Mouse (Mus musculus): ENCODE measurements at regions not wholly inside any gene's neighbourhood (a gene's known extent, or its start where the extent isn't known, plus 50 kb on each side); places are given as distances from the start of the nearest gene placed in this dataset.

DNA sequence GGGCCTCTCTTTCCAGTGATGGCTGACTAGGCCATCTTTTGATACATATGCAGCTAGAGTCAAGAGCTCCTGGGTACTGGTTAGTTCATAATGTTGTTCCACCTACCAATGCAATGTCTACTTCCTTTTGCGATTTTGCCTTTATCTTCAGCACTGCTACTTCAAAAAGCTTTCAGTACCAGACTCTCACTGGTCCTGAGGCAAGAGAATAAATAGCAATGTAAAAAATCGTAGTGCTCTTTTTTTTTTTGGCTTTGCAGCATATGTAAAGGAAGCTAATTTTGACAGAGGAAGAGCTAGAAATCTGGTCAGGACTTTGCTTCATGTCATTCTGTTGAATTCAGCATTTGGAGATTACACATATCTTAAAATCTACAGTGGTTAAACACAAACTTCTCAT, 291.0 kb upstream of the Crygf start:
- ATAC-seq: no peak
- 88% methylated on average over 2 of the region's 2 CpGs for WGBS
- H3K27me3 ChIP-seq (ENCODE audit: insufficient read depth, low read length): no peaks in the 10 kb centered on the region

DNA sequence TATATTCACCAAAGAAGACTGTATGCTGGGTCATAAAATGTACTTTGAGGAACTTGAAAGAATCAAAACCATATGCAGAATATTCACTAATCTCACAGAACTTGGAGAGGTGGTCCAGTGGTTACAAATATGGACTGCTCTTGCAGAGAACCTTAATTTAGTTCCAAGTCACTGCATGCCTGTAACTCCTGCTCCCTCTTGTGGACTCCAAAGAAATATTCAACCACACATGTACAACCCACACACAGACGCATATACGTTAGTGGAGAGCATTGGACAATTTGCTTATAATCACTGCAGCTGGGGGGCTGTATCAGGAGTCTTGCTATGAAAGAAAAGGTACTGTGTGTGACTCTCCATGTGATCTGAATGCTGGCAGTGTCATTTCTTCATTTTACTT, 271.9 kb upstream of the Crygf start:
- H3K4me1 ChIP-seq (ENCODE audit: insufficient read depth, low read length): no peaks in the 10 kb centered on the region
- no peaks in the 10 kb centered on the region for H3K27me3 ChIP-seq (ENCODE audit: insufficient read depth, low read length)
- no peak overlapping the region for H3K27ac ChIP-seq
- H3K36me3 ChIP-seq (ENCODE audit: insufficient read depth, low read length): no peaks in the 10 kb centered on the region
- no peak overlapping the region for H3K4me2 ChIP-seq (ENCODE audit: low read depth, low read length)
- H3K9ac ChIP-seq (replicated peaks; ENCODE audit: low read length): no peak overlapping the region
- peak; percentile 48 for TF ChIP-seq CTCF (IDR thresholded peaks at IDR 0.05; ENCODE audit: low read depth)
- DNase-seq (ENCODE audit: low spot score) (peak; percentile 9), ATAC-seq (no peak)
- no peak overlapping the region for H3K4me3 ChIP-seq (ENCODE audit: low read length)
- WGBS: 75% methylated on average over 2 of the region's 2 CpGs
- no peaks in the 10 kb centered on the region for H3K9me3 ChIP-seq (ENCODE audit: low read length)

More for the DNA sequence above, 291.0 kb upstream of the Crygf start:
- Histone ChIP-seq H3K4me2 (ENCODE audit: low read depth, low read length) (no peak overlapping the region), H3K9me3 (ENCODE audit: low read length) (no peaks in the 10 kb centered on the region), H3K4me3 (ENCODE audit: low read length) (no peak overlapping the region), H3K36me3 (ENCODE audit: insufficient read depth, low read length) (no peaks in the 10 kb centered on the region), H3K27ac (no peak overlapping the region), H3K9ac (replicated peaks; ENCODE audit: low read length) (no peak overlapping the region), H3K4me1 (ENCODE audit: insufficient read depth, low read length) (no peaks in the 10 kb centered on the region)
- DNase-seq (ENCODE audit: low spot score): no peak
- no peak for TF ChIP-seq CTCF (IDR thresholded peaks at IDR 0.05; ENCODE audit: low read depth)

DNA sequence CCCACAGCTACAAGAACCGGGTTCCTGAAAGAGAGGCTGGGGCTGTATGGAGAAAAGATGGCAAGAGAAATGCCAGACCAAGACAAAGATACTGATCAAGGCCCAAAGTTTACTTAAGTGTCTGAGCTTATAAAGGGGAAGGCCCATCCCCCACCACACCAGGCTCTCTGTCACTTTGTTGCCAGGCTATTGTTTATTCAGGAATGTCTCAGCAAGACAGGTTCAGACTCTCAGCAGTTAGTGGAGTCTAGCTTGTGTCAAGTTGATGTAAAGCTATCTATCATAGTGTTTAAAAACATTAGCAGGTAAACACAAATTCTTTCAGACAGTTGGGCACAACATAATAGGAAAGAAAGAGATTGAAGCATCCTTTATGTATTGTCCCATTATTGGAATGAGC, 244.4 kb upstream of the Crygf start:
- TF ChIP-seq CTCF (IDR thresholded peaks at IDR 0.05; ENCODE audit: low read depth): no peak
- H3K4me2 ChIP-seq (ENCODE audit: low read depth, low read length): no peak overlapping the region
- DNase-seq (ENCODE audit: low spot score) (no peak), ATAC-seq (no peak)
- H3K9me3 ChIP-seq (ENCODE audit: low read length): no peaks in the 10 kb centered on the region
- no peak overlapping the region for H3K9ac ChIP-seq (replicated peaks; ENCODE audit: low read length)
- whole genome bisulfite sequencing: 24% methylated on average over 1 of the region's 1 CpGs
- no peaks in the 10 kb centered on the region for H3K4me1 ChIP-seq (ENCODE audit: insufficient read depth, low read length)
- H3K27me3 ChIP-seq (ENCODE audit: insufficient read depth, low read length): no peaks in the 10 kb centered on the region
- no peak overlapping the region for H3K27ac ChIP-seq
- H3K36me3 ChIP-seq (ENCODE audit: insufficient read depth, low read length): no peaks in the 10 kb centered on the region
- H3K4me3 ChIP-seq (ENCODE audit: low read length): no peak overlapping the region

DNA sequence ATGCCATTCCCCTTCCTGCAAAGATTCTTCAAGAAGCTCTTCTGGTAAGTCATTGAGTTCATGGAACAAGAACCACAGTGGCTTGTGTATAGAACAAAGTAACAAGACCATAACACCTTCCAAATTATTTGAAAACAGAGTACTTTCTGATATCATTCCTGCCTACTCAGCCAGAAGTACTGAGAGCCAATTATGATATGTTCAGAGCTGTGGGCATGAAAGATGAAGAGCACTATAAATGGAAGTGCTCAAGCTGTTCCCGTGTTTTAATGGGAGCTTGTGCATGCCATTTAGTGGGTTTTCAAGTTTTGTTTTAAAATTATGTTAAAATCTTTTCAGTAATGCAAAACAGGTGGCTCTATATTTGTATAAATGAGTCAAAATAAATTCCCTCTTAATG, 239.0 kb upstream of the Crygf start:
- TF ChIP-seq CTCF (IDR thresholded peaks at IDR 0.05; ENCODE audit: low read depth): no peak
- H3K4me2 ChIP-seq (ENCODE audit: low read depth, low read length): no peak overlapping the region
- H3K4me1 ChIP-seq (ENCODE audit: insufficient read depth, low read length): no peaks in the 10 kb centered on the region
- no peaks in the 10 kb centered on the region for H3K9me3 ChIP-seq (ENCODE audit: low read length)
- H3K4me3 ChIP-seq (ENCODE audit: low read length): no peak overlapping the region
- 84% methylated on average over 1 of the region's 1 CpGs for WGBS
- H3K27ac ChIP-seq: no peak overlapping the region
- no peaks in the 10 kb centered on the region for H3K27me3 ChIP-seq (ENCODE audit: insufficient read depth, low read length)
- no peak for DNase-seq (ENCODE audit: low spot score)
- ATAC-seq: no peak
- H3K9ac ChIP-seq (replicated peaks; ENCODE audit: low read length): no peak overlapping the region
- H3K36me3 ChIP-seq (ENCODE audit: insufficient read depth, low read length): no peaks in the 10 kb centered on the region

DNA sequence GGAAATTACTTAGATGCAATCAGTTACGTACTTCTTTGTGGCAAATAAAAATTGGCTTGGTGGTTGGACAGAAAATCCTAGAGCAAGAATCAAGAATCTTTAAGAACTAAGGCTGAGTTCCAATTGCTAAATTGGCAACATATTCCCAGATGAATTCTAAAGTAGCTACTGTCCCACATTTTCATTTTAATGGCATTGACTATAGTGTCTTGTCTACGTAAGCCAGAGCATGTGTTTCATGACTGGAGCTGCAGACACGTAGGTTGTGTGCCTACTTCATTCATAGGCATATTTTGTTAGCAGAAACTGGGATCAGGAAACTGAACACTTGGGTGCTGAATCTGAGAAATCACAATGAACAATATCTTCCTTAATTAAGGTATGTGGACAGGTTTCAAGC, 196.1 kb upstream of the Crygf start:
- Histone ChIP-seq H3K4me3 (ENCODE audit: low read length) (no peak overlapping the region), H3K27ac (no peak overlapping the region), H3K9ac (replicated peaks; ENCODE audit: low read length) (no peak overlapping the region), H3K4me1 (ENCODE audit: insufficient read depth, low read length) (no peaks in the 10 kb centered on the region), H3K4me2 (ENCODE audit: low read depth, low read length) (no peak overlapping the region), H3K36me3 (ENCODE audit: insufficient read depth, low read length) (no peaks in the 10 kb centered on the region), H3K9me3 (ENCODE audit: low read length) (no peaks in the 10 kb centered on the region), H3K27me3 (ENCODE audit: insufficient read depth, low read length) (no peaks in the 10 kb centered on the region)
- WGBS: 77% methylated on average over 3 of the region's 3 CpGs
- no peak for TF ChIP-seq CTCF (IDR thresholded peaks at IDR 0.05; ENCODE audit: low read depth)
- DNase-seq (ENCODE audit: low spot score) (no peak), ATAC-seq (no peak)

DNA sequence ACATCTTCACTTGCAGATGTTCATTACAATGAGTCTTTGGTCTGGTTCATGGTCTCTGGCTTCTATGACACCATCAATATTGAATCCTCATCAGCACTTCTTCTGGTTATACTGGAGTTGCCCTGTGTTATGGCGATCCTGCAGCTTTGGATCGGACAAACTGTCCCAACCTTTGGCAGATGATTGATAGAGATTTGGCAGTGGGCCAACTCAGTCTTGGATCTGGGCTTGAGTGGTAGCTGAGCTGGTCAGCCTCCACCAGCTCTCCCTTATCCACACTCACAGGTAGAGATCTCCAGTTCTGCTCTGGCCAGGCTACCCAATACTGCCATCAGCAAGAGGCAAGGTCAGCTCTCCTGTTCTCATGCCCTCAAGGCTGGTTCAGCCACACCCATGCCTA, 168.4 kb upstream of the Crygf start:
- Histone ChIP-seq H3K4me3 (ENCODE audit: low read length) (no peak overlapping the region), H3K9me3 (ENCODE audit: low read length) (no peaks in the 10 kb centered on the region), H3K27me3 (ENCODE audit: insufficient read depth, low read length) (no peaks in the 10 kb centered on the region), H3K27ac (no peak overlapping the region), H3K9ac (replicated peaks; ENCODE audit: low read length) (no peak overlapping the region), H3K4me2 (ENCODE audit: low read depth, low read length) (no peak overlapping the region), H3K36me3 (ENCODE audit: insufficient read depth, low read length) (no peaks in the 10 kb centered on the region), H3K4me1 (ENCODE audit: insufficient read depth, low read length) (no peaks in the 10 kb centered on the region)
- DNase-seq (ENCODE audit: low spot score) (peak; percentile 3), ATAC-seq (no peak)
- WGBS: 62% methylated on average over 2 of the region's 2 CpGs
- TF ChIP-seq CTCF (IDR thresholded peaks at IDR 0.05; ENCODE audit: low read depth): no peak

DNA sequence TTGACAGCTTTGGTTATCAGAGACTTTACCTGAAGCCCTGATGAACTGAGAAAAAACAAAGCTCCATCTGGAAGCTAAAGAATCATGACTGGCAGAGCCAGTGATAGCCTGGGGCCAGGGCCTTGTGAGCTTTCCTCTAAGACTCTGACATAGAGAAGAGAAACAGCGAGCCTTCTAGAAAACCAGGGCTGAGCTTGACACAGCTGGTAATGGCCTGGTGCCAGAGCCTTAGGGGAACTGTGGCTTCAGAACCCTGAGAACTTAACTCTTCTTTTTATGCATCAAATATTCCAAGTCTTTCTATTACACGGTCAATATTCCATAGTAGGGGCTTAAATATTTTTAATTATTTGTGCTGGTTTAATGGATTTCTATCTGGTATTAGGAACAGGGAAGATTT, 165.2 kb upstream of the Crygf start:
- ATAC-seq: no peak
- Histone ChIP-seq H3K4me3 (ENCODE audit: low read length) (no peak overlapping the region), H3K27ac (no peak overlapping the region), H3K27me3 (ENCODE audit: insufficient read depth, low read length) (no peaks in the 10 kb centered on the region), H3K36me3 (ENCODE audit: insufficient read depth, low read length) (no peaks in the 10 kb centered on the region), H3K9ac (replicated peaks; ENCODE audit: low read length) (no peak overlapping the region), H3K4me2 (ENCODE audit: low read depth, low read length) (no peak overlapping the region), H3K4me1 (ENCODE audit: insufficient read depth, low read length) (no peaks in the 10 kb centered on the region), H3K9me3 (ENCODE audit: low read length) (no peaks in the 10 kb centered on the region)
- peak; percentile 42 for DNase-seq (ENCODE audit: low spot score)
- TF ChIP-seq CTCF (IDR thresholded peaks at IDR 0.05; ENCODE audit: low read depth): no peak
- WGBS: 53% methylated on average over 2 of the region's 2 CpGs

Data from hindbrain, postnatal 0 days (tissue).